Mouse (Mus musculus) ES-Bruce4 (cell line): ENCODE data around the gene B4galt2. TPM values are rescaled to one million over a fixed set of nuclear protein-coding genes. Genes with fewer than 3 reads are reported as not detected.
A peak's percentile ranks its signal among the peaks of the same experiment; 100 is the strongest.

Experiments used
- H3K27ac ChIP-seq: 2 replicates; pipeline ENCODE4 v1.5.1; 2012; ENCODE audit warnings: low read length, inconsistent platforms; ENCODE audit not compliant: insufficient read depth
- H3K27me3 ChIP-seq: 2 replicates; pipeline ENCODE4 v1.6.1; 2012; ENCODE audit warnings: mild to moderate bottlenecking, low read length, inconsistent platforms; ENCODE audit not compliant: control insufficient read depth, poor library complexity, insufficient read depth, severe bottlenecking
- H3K36me3 ChIP-seq: 2 replicates; pipeline ENCODE4 v1.6.1; 2012; ENCODE audit warnings: inconsistent platforms, mild to moderate bottlenecking, low read length, moderate library complexity; ENCODE audit not compliant: control insufficient read depth, poor library complexity, insufficient read depth, severe bottlenecking
- H3K4me1 ChIP-seq: one replicate; pipeline ENCODE4 v1.8.1; 2011; ENCODE audit warnings: low read length; ENCODE audit not compliant: control insufficient read depth, insufficient read depth
- H3K4me3 ChIP-seq: 2 replicates; pipeline ENCODE4 v1.5.1; 2011; ENCODE audit warnings: low read depth, mild to moderate bottlenecking, low read length
- H3K9ac ChIP-seq: 2 replicates; pipeline ENCODE4 v1.6.1; 2012; ENCODE audit warnings: low read depth, mild to moderate bottlenecking, inconsistent platforms; ENCODE audit not compliant: poor library complexity, severe bottlenecking
- H3K9me3 ChIP-seq: replicated peaks from 2 replicates; pipeline ENCODE4 v1.6.1; 2012; ENCODE audit warnings: mild to moderate bottlenecking, low read length, inconsistent platforms; ENCODE audit not compliant: control insufficient read depth, poor library complexity, insufficient read depth, severe bottlenecking
- CTCF ChIP-seq: IDR thresholded peaks from one replicate; pipeline ENCODE4 v1.8.1; 2011; ENCODE audit warnings: low read depth, low read length
- EP300 ChIP-seq: IDR thresholded peaks from 2 replicates; pipeline ENCODE4 v1.6.1; 2011; ENCODE audit warnings: low read depth, low read length; ENCODE audit not compliant: insufficient read depth
- POLR2A ChIP-seq: IDR thresholded peaks from one replicate; pipeline ENCODE4 v1.8.1; 2011; ENCODE audit warnings: low read length; ENCODE audit not compliant: insufficient read depth
- polyA plus RNA-seq: library from polyadenylated mRNA; stranded (reverse); fragments of >200 nt; gene quantifications from 2 replicates; pipeline ENCODE4 v1.2.4, GENCODE M21; 2011; ENCODE audit warnings: low read depth; ENCODE audit not compliant: missing spikeins, insufficient read depth, insufficient read length

B4galt2 gene
- polyA plus RNA-seq, 1 experiment, result 15.3 TPM

- no peaks in the 10 kb centered on the region for H3K36me3 ChIP-seq
- no peak for TF ChIP-seq EP300
- TF ChIP-seq CTCF, result no peak
- TF ChIP-seq POLR2A, result no peak
- no peaks in the 10 kb centered on the region for H3K9me3 ChIP-seq
Observed at GRCm38 (mm10) chr4:117835531-117836111, 47.7 kb downstream of the B4galt2 start.

GRCm38 (mm10) chr4:117834845-117835530, 48.3 kb downstream of the B4galt2 start:
- no peaks in the 10 kb centered on the region for H3K9me3 ChIP-seq
- TF ChIP-seq EP300 (no peak), CTCF (no peak), POLR2A (no peak)
- peak overlapping the region; percentile 69 for H3K9ac ChIP-seq
- peak overlapping the region; percentile 89 for H3K4me3 ChIP-seq
- no peaks in the 10 kb centered on the region for H3K4me1 ChIP-seq
- peak overlapping the region; percentile 32; the same call in 1 of the 2 replicates for H3K27ac ChIP-seq
- H3K27me3 ChIP-seq, result no peaks in the 10 kb centered on the region
- H3K36me3 ChIP-seq, result no peaks in the 10 kb centered on the region

More at GRCm38 (mm10) chr4:117835531-117836111, 47.7 kb downstream of the B4galt2 start:
- H3K27ac ChIP-seq, result peak overlapping the region; percentile 32; the same call in 1 of the 2 replicates
- H3K27me3 ChIP-seq, result no peaks in the 10 kb centered on the region
- H3K9ac ChIP-seq, result peak overlapping the region; percentile 69
- peak overlapping the region; percentile 89 for H3K4me3 ChIP-seq
- H3K4me1 ChIP-seq, result no peaks in the 10 kb centered on the region

- H3K9me3 ChIP-seq, result no peaks in the 10 kb centered on the region
- H3K9ac ChIP-seq, result peak within 1 kb of the TSS; percentile 69
- no peaks in the 10 kb centered on the region for H3K36me3 ChIP-seq
- no peaks in the 10 kb centered on the region for H3K27me3 ChIP-seq
- no peak for TF ChIP-seq CTCF
- no peak for TF ChIP-seq EP300
- TF ChIP-seq POLR2A, result no peak
- peak within 1 kb of the TSS; percentile 32; the same call in 1 of the 2 replicates for H3K27ac ChIP-seq
- H3K4me1 ChIP-seq, result no peaks in the 10 kb centered on the region
- H3K4me3 ChIP-seq, result peak within 1 kb of the TSS; percentile 89
Observed at GRCm38 (mm10) chr4:117834457-117834844, 48.8 kb downstream of the B4galt2 start, which contains the start of gene Slc6a9. TSS of gene Slc6a9 (plus strand) at chr4:117834506.

- Histone ChIP-seq H3K4me1 (no peaks in the 10 kb centered on the region), H3K27ac (no peak overlapping the region), H3K9me3 (no peaks in the 10 kb centered on the region), H3K27me3 (no peaks in the 10 kb centered on the region), H3K4me3 (no peak overlapping the region), H3K36me3 (no peaks in the 10 kb centered on the region), H3K9ac (no peak overlapping the region)
- TF ChIP-seq EP300, result no peak
- no peak for TF ChIP-seq POLR2A
- TF ChIP-seq CTCF, result no peak
Observed at GRCm38 (mm10) chr4:117831920-117832691, 51.2 kb downstream of the B4galt2 start.

GRCm38 (mm10) chr4:117831499-117831898, 51.8 kb downstream of the B4galt2 start:
- Histone ChIP-seq H3K4me1 (no peaks in the 10 kb centered on the region), H3K27ac (no peak overlapping the region), H3K9me3 (no peaks in the 10 kb centered on the region), H3K36me3 (no peaks in the 10 kb centered on the region), H3K9ac (no peak overlapping the region), H3K4me3 (no peak overlapping the region), H3K27me3 (no peaks in the 10 kb centered on the region)
- TF ChIP-seq POLR2A (no peak), EP300 (no peak), CTCF (no peak)

- no peaks in the 10 kb centered on the region for H3K4me1 ChIP-seq
- no peaks in the 10 kb centered on the region for H3K36me3 ChIP-seq
- H3K4me3 ChIP-seq, result no peak overlapping the region
- no peak overlapping the region for H3K9ac ChIP-seq
- H3K9me3 ChIP-seq, result no peaks in the 10 kb centered on the region
- no peak overlapping the region for H3K27ac ChIP-seq
- TF ChIP-seq EP300 (no peak), POLR2A (no peak), CTCF (no peak)
- H3K27me3 ChIP-seq, result no peaks in the 10 kb centered on the region
Observed at GRCm38 (mm10) chr4:117830801-117831200, 52.5 kb downstream of the B4galt2 start.
